Mouse (Mus musculus) gastrocnemius, postnatal 4 days (tissue): ENCODE measurements around the gene Sfxn3. TPM values are rescaled to one million over a fixed set of nuclear protein-coding genes. Genes with fewer than 3 reads are reported as not detected.
A peak's percentile ranks its signal among the peaks of the same experiment; 100 is the strongest.

ENCODE experiments used
- DNase-seq, 2 experiments: peaks; one replicate each; pipeline ENCODE4 v3.0.0; 2021 to 2022; ENCODE audit warnings: low spot score in 2 of 2, mixed read lengths in 2 of 2
- long read RNA-seq, 2 experiments: library from polyadenylated mRNA; stranded (forward); transcript quantifications; one replicate each; pipeline ENCODE4 v2.0.0; 2021
- total RNA-seq, 2 experiments: library from RNA; stranded (reverse); gene quantifications; 2 replicates each; pipeline ENCODE4 v1.2.3; 2021

Sfxn3 gene
- 10 to 100 TPM; 24.1 to 25.2 TPM for total RNA-seq
- long read RNA-seq, experiment 1, transcript Sfxn3-201 (11 exons, 2,867 nt) = major isoform, 17 of 30 reads
- long read RNA-seq, experiment 1, partial matches to known transcripts = 4 of 30 reads
- long read RNA-seq, experiment 1, other reads (novel, unspliced or antisense) = 9 of 30 reads
- long read RNA-seq, experiment 2, transcript Sfxn3-201 (11 exons, 2,867 nt) = major isoform, 27 of 36 reads
- long read RNA-seq, experiment 2, partial matches to known transcripts = 2 of 36 reads
- long read RNA-seq, experiment 2, other reads (novel, unspliced or antisense) = 6 of 36 reads

DNA sequence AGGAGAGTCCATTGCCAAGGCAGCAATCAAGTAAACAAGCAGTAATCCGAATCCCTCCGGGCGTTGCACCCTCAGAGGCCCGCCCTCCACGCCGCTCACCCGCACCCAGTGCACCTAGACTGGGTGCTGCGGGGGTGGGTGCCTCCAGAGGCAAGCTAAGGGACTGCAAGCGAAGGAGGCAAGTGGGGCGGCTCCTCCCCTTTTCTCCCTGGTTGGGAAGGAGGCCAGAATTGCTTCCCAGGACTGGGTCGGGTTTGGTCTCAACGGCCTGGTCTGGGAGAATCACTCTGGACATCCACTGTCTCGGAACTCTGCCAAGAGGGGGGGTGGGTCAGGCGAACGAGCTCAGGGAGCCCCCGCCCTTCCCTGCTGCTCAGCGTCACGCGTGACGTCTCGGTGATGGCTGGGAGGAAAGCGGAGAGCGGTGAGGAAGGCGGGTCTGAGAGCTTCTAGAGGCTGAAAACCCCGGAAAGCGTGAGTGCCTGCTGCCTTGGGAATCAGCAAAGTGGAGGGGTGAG is at the start of gene Sfxn3:
Sfxn3 (plus strand) TSS at position 87 of the 518 bp plus-strand sequence.
- DNase-seq = peak; percentile 94 to 96

DNA sequence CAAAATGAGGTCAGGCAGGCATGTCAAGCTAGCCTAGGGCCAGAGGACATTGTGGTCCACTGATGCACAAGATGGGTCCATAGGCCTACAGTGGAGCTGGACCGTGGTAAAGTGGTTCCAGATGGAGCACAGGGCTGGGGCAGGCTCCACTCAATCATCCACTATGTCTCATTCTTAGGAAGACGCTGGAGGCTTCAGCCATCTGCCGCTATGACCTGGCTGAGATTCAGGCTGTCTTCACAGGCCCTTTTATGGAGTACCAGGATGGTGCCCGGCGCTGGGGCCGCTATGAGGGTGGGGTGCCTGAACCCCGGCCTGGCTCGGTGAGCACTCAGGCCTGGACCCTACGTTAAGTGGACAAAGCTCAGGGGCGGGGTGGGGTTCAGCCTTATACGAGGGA is 49.5 kb upstream of the Sfxn3 start:
- no peak for DNase-seq

DNA sequence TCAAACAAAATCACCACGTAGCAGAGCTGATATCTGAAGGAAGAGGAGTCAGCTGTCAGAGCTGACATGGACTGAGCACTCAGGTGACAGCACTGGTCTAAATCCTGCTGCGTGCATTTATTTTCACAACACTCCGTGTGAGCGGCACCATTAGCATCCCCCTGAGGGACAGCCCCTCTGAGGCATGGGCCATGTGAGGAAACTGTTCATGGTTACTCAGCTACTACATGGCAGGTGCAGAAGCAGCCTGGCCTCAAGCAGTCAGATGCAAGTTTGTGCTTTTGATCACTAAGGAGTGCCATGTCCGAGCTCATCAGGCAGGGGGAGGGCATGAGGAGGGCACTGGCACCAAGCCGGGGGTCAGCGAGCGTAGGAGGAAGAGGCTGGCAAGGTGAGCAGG is 47.7 kb upstream of the Sfxn3 start:
- DNase-seq = no peak

DNA sequence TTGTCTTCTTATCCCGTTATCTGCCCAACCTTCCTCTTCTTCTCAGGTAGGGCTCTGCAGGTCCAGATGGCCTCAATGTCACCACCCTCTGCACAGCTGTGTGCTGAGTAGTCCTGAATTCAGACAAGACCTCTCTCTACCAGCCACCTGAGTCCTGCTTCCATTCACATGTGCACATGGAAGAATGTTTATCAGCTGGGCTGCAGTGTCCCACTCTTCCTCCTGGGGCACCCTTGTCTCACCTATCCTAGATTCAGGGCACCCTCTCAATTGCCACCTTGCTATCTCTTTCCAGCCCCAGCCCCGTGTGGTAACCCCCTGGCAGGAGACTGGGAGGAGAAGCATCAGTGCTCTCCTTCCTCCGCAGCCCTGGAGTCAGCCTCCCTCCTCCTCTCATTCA is 45.0 kb upstream of the Sfxn3 start:
- no peak for DNase-seq

DNA sequence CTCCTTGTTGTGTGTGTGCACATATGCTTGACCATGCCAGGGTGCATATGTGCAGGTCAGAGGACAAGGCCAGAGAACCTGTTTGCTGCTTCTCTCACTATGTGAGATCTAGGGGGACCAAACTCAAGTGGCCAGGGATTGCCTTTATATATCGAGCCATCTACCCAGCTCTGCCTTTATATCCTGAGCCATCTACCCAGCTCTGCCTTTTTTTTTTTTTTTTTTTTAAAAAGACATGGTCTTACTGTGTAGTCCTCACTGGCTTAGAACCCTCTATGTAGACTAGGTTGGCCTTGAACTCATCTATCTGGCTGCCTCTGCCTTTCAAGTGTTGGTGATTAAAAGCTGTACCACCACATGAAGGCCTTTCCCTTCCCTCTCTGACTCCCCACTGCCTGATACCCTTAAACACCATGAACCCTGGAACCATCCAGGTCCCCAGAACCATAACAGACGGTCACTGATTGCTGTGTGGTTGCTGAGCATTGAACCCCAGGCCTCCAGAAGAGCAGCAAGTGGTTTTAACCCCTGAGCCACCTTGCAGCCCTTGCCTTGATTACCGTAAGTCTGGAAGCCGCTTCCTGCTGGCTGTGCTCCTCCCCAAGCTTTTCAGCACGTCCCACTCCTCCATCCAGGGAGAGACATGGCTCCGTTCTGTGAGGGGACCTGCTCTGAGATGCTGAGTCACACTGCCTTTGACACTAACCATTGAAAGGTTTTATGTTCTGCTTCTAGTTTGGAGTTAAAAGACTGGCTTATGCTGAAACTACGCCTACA is 43.4 kb upstream of the Sfxn3 start:
- DNase-seq = no peak

DNA sequence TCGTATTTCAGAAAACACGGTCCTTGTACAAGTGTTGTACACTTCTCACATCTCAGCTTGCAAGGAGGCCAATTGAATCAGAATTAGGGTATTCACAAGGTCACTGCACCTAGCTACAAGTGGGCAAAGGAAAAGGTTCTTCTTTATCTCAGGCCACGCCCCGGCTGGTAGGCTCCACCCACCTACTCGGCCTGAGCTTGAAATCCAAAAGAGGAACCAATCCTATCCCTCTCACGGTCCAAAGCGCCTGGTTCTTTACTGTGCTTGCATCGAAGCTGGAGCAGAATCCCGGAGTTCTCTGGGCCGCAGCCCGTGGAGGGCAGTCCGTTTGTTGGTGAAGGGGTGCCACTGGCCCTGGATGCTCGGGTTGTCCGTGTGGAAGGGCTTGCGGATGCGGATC is 41.9 kb upstream of the Sfxn3 start, which contains the start of gene Twnk:
Twnk (plus strand) TSS at position 220 of the 400 bp plus-strand sequence.
- DNase-seq = no peak

DNA sequence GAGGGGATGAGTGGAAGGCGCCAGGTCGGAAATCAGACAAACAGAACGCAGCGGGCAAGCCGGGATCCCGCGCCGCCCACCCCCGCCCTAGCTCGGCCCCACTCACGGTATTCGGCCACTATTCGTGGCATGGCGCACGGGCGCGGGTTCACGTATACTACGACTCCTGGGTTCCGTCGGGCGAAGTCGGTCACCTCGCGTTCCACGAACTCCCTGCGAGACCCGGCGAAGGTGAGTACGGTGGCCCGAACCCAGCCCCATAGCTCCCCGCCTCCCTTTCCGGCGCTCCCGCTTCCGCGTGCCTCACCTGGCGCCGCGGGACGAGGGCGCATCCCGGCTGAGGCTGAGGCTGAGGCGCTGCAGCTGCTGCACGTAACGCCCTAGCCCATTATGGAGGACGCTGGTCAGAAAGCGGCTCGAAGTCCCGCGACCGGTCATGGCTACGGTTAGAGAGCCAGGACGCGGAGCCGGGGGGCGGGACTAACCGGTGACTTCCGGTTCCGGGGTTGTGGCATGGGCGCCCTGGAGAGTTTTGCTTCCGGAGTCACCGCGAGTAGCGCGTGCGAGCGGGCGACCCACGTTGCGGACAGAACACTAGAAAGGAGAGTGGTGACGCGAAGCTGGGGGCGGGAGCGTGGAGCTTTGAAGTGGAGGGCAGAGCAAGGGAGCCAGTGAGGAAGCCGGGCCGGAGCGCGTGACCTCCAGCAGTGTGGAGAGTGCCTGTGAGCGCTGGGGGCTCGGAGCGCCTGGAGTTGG is 41.2 kb upstream of the Sfxn3 start, which contains the start of gene Mrpl43:
Mrpl43 (minus strand) TSS at position 486 of the 756 bp plus-strand sequence.
- DNase-seq = peak; percentile 98

DNA sequence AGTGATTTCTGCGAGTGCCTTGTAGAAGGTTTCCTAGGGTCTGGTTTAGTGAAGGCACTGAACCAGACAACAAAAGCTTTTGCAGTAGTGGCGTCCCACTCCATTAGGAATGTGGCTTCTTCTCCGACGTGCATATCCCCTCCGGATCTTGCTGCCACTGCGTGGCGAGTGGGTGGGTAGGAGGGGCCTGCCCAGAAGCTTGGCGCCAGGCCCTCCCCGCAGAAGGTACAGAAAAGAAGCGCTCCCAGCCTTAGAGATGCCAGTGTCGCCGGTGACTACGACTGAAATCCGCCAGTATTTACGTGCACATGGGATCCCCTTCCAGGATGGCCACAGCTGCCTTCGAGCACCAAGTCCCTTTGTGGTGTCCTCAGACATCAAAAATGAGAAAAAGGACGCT is 40.3 kb upstream of the Sfxn3 start:
- no peak for DNase-seq

DNA sequence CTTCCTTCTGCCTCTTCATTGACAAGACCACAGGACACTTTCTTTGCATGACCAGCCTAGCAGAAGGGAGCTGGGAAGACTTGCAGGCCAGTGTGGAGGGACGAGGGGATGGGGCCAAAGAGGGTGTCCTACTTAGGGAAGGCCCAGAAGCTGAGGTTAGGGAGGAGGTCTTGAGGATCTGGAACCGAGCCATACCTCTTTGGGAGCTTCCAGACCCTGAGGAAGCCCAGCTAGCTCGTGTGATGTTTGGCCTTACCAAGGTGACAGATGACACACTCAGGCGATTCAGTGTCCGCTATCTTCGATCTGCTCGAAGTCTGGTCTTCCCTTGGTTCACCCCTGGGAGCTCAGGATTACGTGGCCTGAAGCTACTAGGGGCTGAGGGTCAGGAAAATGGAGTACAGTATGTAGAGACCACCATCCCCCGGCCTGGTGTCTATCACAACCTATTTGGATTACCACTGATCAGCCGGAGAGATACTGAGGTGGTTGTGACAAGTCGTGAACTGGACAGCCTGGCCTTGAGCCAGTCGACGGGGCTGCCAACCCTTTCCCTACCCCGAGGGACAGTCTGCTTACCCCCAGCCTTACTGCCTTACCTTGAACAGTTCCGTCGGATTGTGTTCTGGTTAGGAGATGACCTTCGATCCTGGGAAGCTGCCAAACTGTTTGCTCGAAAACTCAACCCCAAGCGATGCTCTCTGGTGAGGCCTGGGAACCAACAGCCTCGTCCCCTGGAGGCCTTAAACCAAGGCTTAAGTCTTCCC is 39.7 kb upstream of the Sfxn3 start:
- DNase-seq = no peak

DNA sequence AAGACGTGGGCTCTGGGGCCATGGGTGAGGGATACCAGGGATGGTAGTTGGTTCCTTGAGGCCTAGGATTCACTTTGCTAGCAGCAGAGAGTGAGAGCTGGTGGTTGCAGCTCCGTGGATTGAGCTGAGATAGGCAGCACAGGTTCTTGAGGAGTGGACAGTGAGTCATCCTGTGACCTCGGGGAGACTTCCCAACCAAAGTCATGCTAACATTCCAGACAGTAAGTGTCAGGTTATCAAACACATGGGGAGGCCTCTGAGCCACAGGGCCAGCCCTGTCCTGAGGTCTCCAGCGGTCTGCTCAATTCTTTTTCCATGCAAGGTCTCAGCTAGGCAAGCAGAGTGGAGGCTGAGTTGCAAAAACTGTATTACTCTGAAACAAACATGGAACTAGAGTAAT is 36.7 kb upstream of the Sfxn3 start:
- DNase-seq = no peak

DNA sequence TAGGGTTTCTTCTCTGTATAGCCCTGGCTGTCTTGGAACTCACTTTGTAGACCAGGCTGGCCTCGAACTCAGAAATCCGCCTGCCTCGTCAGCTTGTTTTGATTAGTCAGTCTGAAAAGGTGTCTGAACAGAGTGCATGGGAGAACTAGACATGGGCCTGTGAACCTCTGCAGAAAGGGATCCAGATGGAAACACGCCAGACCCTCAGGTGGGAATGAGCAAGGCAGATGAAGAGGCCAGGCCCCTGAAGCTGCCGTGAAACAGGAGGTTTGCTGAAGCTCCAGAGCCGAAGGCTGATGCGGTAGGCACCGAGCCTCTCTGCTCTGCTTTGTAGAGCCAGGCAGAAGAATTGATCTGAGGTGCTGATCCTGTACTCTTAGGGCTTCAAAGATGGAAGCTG is 35.1 kb upstream of the Sfxn3 start:
- DNase-seq = no peak

DNA sequence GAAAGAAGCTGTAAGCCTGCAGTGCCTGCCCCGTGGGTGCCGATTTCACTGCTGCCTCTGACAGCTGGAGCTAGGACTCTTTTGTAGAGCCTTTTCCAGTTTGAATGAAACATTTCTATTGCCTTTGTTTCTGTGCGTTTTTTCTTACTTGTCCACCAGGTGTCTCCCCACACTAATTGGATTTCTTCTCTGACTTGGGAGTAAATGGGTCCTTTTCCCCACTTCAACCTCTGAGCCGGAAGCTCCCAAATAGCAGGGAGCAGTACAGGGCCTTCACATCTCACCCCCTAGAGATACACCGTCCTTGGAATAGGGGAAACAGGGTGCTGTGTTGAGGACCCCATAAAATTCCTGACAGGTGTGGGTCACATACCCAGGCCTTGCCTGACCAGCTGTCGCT is 34.7 kb upstream of the Sfxn3 start:
- DNase-seq = no peak

DNA sequence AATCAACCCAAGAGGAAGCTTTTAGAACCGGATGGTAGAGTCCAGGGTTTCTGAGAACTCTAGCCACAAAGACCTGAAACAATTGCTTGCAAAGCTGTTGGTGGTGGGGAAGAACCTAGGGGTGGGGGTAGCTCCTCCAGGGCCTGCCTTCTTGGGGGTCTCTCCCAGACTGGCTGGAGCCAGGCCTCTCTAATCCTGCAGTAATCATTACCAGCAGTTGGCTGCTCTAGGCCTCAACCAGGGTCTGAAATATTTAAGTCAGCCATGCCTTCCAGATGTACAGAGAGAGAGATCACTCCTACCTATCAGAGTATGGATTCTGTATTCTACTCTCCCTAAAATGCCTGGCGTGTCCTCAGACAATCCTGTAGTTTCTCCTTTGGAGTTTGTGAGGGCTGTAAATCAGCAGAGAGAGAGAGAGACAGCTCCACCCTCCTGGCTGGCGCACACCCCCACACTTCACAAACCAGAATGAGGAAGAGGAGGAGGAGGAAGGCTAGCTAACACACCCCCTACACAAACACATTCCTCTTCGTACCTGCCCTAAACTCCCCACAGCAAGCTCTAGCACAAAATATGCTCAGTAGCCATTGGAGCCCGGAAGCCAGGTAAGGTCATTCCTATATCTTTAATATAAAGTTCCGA is 33.6 kb upstream of the Sfxn3 start:
- no peak for DNase-seq

DNA sequence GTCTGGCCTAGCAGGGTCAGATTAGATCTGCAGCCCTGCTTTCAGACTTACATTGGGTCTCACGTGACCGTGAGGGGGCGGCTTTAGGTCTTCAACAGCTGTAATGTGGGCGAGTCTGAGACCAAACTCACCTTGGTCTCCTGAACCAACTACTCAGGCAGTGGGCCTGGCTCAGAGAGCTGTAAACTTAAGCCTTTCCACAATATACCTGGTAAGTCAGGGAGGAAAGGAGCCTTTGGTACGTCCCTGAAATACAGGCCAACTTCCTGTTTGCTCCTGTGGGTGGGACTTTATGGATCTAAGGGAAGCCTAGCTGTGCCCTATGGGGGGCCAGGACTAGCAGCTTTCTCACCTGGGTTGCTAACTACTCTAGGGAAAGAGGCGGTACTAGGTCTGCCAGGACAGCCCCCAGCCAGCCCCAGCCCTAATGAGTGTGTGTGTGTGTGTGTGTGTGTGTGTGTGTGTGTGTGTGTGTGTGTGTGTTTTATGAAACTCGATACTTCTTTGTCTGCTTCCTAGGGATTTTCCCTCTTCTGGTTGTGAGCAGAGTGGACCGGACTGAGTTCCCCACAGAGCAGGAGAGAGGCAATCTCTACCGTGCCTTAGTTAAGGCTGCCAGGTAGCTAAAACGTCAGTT is 32.9 kb upstream of the Sfxn3 start, which contains the start of gene Lzts2:
Lzts2 (plus strand) TSS at position 80 of the 637 bp plus-strand sequence.
- DNase-seq = no peak

DNA sequence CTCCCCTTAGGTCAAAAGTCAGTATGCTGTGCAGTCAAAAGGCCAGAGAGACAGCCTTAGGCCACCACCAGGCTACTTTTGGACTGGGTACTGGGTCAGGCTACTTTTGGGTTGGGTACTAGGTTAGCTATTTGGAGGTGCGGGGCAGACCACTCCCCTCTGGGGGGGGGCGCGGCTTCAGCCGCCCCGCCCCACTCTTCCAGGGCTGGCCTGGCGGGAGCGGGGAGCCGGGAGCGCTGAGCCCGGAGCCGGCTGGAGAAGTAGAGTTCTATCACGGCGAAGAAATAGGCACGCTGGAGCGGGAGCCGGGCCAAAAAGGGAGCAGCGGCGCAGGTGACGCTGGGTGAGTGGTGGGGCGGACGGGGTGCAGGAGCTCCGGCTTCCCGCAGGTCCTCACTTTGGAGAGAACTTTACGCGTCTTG is 32.3 kb upstream of the Sfxn3 start:
- peak in 1 of 2 experiments; percentile 68 for DNase-seq

DNA sequence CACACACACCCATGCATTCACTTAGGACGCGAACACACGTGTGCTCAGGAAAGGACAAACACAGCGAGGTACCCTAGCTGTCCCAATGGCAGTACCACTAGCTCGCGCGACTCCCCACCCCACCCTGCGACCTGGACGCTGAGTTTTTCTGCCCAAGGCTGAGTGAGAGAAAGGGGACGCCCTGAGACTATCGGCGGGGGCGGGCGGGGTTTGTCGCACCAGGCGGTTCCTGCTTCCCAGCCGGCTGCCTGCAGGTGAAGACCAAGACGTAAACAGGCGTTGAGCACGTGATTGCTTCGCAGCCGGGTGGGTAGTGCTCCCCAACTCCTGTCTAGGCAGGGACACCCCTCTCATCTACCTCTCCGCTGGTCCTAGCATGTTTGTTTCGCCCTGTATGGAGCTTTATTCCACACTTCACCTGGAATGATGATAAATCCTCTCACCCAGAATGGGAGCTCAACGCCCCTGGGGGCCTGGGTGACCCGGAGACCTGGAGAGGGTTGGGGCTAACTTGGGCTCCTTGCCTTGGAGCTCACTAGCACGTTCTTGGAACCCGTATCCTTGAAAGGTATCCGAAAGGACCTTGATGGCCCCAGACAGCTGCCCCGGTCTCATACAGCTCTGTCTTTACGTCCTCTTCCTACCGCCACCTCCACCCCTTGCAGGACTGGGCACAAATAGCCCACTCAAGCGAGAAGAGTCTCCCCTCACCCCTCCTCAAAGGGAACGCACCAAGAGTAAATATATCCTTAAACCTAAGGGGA is 31.6 kb upstream of the Sfxn3 start:
- peak in 1 of 2 experiments; percentile 64 for DNase-seq

DNA sequence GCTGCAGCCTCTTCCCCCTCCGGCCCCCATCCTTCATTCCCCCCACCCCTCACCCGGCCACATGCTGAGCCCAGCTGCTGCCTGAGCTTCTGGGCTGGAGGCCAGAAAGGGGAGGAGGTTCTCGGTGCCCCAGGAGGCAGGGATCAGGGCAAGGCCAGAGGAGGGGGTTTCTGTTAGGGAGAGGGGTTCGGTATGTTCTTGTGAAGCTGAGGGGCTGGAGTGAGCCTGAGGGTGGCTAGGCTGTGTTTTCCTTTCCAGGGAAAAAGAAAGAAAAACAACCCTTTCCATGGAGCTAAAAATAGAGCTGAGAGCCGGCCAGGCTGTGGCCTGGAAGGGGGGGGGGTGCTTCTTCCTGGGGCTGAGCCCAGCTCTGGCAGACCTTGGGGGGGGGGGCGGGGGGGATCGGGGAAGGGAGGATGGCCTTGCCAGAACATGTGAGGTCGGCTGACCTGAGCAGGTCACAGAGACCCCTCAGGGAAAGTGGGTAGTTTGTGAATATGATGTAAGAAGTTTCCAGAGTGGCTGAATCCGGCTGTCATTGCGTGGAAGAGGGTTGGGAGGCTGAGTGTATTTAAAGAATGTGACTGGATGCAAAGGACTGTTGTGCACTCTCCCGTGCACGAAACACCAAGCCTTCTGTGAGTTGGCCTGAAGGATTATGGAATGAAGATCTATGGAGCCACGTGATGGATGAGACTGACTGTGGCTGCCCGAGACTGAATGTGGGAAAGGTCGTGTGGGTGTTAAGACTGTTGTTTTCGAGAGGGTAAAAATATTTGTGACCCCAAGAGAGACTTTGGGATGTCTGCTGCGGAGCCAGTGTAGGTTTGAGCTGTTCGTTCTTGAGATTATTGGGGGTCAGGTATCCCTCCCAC is 30.7 kb upstream of the Sfxn3 start:
- peak in 1 of 2 experiments; percentile 89 for DNase-seq
